Mouse (Mus musculus): ENCODE data around the gene Gm17783.
"Not testable (repeated sequence)": the region's sequence is repeated elsewhere in the genome, so short reads cannot be mapped to it uniquely, and the experiment has no call there.

The Gm17783 gene

GRCm38 (mm10) chr16:45531950-45532349 lies at the start of gene Gm17783:
Gene Gm17783, minus strand, starts transcription at chr16:45532050.
- CTCF ChIA-PET = no interaction called here

DNA sequence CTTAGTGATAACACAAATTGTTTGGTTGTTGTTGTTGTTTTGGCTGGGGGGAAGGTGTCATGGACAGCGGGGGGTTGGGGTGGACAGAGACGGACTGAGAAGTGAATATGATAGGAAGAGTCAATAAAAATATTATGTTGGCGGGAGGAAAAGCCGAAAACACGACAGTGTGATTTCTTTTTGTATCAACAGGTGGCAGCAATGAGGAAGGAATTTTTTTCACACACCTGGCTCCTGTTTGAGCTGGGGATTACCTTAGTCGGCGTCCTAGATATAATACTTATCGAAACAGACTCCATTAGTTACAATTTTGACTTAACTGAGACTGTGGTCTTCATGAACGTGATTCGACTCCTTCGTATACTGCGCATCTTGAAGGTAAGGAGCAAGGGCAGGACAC lies 48.0 kb upstream of the Gm17783 start:
- CTCF ChIA-PET = no interaction called here

DNA sequence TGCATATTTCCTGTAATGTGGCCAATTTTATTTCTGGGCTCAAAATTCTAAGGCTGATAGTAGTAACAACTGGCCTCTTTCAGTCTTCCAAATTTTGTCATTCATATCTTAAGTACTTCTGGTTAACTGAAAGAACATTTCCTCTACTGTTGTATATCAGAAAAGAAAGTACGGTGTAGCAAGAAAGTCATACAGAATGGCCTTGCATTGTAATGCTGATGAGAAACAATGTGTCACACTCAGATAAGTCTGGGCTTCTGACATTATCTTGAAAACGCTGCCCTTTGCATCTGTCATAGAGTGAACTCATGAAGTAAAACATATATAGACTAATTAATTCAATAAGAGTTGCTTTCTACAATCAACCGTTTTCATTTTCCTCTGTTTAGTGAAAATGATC lies 40.5 kb upstream of the Gm17783 start:
- CTCF ChIA-PET = no interaction called here

DNA sequence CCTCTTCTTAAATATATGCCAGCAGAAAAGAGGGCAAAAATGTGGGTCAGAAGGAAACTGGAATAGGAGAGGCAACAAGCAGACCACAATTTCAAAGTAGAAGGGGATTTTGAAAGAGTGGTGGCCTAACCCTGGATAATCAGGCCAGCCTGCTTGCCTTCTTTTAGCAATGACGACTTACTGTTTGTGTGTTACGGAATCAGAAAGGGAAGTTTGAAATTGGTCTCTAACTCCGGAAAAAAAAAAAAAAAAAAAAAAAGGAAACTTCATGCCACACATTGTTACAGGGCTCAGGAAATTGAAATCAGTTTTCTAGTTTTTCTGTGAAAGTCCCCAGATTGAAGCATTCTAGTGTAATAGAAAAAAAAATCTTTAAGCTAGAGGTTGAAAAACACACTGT lies 29.9 kb upstream of the Gm17783 start:
- CTCF ChIA-PET = interaction anchor here (0.7 kb wide), 1 partner anchor 124 kb away, joined by 7 read pairs; no protein-coding TSS in a partner anchor

DNA sequence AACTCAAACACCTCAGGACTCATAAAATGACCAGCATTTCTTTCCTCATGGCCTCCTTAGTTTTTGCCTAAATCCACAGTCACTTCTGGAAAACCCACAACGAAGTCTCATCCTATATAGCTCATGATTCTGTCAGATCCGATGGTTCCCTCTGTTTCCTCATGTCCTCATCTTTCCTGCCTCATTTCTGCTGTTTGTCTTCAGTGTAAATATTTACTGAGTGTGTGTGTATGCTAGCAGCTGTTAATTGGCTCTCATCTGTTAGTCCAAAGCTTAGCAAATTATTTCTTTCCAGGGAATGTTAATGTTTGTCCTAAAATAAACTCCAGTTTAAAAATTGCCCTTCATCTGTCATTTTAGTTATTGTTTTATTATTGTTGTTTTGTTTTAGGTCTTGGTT lies 19.7 kb upstream of the Gm17783 start:
- CTCF ChIA-PET = no interaction called here

- CTCF ChIA-PET = no interaction called here
Measured at GRCm38 (mm10) chr16:45547982-45548381, 16.1 kb upstream of the Gm17783 start.

- CTCF ChIA-PET = interaction anchor here (0.7 kb wide), 1 partner anchor 32 kb away, joined by 6 read pairs; no protein-coding TSS in a partner anchor
Measured at GRCm38 (mm10) chr16:45544341-45544740, 12.5 kb upstream of the Gm17783 start.

DNA sequence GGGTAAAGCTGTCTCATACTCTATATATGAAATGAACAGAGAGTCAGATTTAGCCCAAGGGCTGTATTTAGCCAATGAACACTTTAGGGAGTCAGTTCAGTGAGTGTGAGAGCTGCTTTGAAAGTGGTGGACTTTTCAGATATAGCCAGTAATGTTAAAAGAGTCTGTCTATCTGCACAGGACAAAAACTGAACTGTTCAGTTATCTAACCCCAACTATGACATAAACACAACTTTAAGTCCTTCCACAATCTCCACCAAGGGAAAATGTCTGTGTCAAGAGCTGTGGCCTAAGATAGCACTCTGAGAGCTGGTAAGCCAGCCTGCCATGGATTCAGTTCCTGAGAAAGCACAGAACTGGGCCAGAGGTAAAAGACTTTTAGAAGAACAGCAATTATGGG lies 10.3 kb upstream of the Gm17783 start:
- CTCF ChIA-PET = no interaction called here

DNA sequence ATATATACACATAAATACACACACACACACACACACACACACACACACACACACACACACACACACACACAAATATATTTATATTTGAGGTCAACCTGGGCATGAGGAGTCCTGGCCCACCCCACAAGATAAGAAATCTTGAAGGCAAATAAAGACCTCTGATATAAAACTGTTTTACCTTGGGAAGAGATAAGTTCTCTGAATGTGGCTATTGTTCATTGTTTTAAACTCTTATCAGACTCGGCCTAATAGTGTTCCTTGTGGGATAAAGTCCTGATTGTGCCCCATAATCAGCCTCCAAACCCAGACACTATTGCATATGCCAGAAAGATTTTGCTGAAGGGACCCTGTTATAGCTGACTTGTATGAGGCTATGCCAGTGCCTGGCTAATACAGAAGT lies 6.5 kb upstream of the Gm17783 start:
- CTCF ChIA-PET = not testable (repeated sequence)

DNA sequence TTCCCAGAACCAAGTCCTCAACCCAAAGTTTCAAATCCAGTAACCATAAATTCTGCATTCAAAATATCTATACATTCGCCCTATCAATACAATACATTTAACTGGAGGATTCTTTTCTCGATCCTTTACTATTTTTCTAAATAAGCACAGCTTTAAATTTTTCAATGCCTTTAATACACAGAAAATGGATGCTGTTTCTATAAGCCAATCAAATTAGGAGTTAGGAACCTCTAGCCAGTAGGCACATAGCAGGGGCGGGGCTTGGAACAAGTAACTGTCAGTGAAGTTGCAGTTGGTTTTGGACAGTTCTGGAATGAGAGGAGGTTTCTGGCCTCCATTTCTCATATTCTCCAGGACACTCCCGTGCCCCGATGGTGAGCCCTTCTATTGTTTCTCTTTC lies 3.2 kb upstream of the Gm17783 start, which contains the start of gene Slc9c1:
Gene Slc9c1 (plus strand): TSS at position 301 of the 400 bp plus-strand sequence.
- CTCF ChIA-PET = no interaction called here

DNA sequence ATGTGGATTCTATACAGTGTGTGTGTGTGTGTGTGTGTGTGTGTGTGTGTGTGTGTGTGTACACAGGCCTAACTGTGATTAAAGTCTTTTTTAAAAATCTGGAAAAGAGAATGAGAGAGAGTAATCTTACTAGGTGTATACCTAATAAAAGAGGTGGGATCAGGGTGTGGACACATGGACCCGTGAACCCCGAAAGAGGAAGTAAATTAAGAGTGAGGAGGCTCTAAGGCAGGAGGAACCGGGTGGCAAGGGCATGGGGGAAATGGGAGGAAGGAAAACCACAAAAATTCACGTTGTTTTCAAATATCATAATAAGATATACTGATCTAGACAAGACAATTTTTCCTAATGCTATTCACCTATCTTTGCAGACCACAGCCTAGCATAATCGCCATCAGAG lies 6.3 kb downstream of the Gm17783 start:
- CTCF ChIA-PET = no interaction called here

DNA sequence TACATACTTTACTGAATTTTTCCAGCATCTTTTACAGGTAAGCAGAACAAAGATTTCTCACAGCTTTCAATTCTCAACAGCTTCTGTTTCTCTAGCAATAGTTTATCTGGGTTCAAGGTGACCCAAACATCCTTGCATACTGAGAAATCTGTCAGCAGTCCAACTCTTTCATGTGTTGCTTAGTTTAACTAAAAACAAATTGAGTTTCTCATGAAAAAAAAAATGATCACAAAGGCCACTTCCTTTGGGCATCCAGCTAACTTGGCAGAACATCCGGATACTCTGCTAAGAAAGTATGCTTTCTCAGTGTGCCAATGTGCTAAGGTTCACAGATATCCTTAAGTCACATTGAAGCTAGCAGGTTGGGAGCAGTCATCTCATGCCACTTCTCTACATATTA lies 36.5 kb downstream of the Gm17783 start:
- CTCF ChIA-PET = no interaction called here

DNA sequence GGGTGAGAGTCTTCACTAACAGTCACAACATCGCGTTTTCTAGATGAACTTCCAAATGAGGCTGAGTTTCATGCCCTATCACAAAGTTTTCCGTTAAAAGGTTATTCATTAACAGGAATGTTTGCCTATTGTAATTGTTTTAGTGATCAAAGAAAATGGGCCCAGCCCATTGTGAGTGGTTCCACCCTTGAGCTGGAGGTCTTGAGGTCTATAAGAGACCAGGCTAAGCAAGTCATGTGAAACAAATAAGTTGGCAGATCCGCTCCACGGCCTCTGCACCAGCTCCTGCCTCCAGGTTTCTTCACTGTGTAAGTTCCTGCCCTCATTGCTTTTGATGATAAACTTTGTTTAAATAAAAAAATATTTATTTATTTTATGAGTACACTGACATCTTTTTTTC lies 38.9 kb downstream of the Gm17783 start, which contains the start of gene Gm609:
Gene Gm609 (minus strand): TSS at position 43 of the 400 bp plus-strand sequence.
- CTCF ChIA-PET = no interaction called here

- CTCF ChIA-PET = no interaction called here
Measured at GRCm38 (mm10) chr16:45476991-45477390, 54.9 kb downstream of the Gm17783 start.

- CTCF ChIA-PET = not testable (repeated sequence)
Measured at GRCm38 (mm10) chr16:45471836-45472235, 60.0 kb downstream of the Gm17783 start.
